Mouse (Mus musculus): ENCODE measurements around the gene Upb1. TPM values are rescaled to one million over a fixed set of nuclear protein-coding genes. Genes with fewer than 3 reads are reported as not detected.

The Upb1 gene
- polyA plus RNA-seq, 1 experiment from 2014 or later = 0.62 TPM

DNA sequence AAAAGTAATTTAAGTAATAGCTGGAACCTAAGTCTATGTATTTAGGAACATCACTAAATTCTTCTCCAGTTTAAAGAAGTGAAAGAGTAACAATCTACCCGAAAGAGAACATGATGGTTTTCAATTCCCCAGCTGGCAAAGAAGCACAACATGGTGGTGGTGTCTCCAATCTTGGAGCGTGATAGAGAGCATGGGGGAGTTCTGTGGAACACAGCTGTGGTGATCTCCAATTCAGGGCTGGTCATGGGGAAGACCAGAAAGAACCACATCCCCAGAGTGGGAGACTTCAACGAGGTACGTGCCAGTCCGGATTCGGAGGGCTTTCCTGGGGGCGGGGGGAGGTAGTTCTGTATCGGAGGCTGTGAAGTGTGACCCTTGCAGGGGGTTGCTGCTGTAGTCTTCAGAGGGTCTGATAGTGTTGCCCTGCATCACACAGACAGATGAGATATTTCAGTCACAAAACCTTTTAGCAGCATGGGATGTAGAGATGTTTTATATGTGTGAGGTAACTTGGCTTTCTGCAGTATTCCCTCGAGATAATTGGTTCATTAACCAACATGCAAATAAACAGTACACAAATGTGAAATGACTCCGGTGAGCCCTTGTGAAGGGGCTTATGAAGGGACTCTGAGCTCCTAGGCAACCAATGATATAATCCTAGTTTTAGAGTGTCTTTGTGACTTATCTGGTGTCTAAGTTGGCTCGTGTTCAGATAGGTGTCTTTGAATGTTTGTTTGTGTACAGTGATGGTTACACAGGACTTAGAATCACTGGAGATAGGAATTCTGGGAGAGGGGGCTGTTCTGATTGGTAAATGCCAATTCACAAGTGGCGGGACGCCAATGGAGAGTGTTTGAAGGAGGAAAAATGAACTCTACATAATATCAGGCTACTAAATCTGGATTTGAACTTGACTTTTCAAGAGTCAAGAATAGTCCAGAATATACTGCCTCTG lies 27.4 kb downstream of the Upb1 start:
- no peak for ATAC-seq (replicated peaks; ENCODE audit: insufficient number of reproducible peaks, insufficient read depth, low FRiP score, low read depth)
- no peak overlapping the region for H3K4me2 ChIP-seq
- H3K9me3 ChIP-seq (replicated peaks) = no peaks in the 10 kb centered on the region
- no peaks in the 10 kb centered on the region for H3K27me3 ChIP-seq
- 0 out of 2 replicates have a peak, but pooled peaks cover 2% of the 10 kb centered on the region for H3K4me1 ChIP-seq (replicated peaks)
- H3K36me3 ChIP-seq = no peaks in the 10 kb centered on the region
- no peak overlapping the region for H3K27ac ChIP-seq
- WGBS = 76% methylated on average over 13 of the region's 13 CpGs
- H3K4me3 ChIP-seq = no peak overlapping the region
- no peak overlapping the region for H3K9ac ChIP-seq

DNA sequence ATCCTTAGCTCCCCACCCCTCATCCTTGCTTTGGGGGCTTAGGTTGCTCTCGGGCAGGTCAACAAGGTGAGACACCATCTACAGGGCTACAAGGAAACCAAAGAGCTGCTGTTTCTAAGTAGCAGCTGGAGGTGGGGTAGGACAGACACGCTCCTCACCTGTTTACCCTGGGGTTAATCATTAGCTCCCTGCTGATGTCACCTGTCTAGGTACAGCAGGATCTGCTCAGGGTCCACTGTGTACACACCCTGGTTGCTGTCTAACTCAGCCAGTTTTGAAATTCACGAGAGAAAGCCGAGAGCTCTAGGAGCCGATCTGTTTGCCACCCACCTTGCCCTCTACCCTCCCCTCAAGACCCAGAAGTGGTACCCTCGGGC lies 28.1 kb downstream of the Upb1 start:
- H3K27me3 ChIP-seq = no peaks in the 10 kb centered on the region
- no peaks in the 10 kb centered on the region for H3K9me3 ChIP-seq (replicated peaks)
- H3K27ac ChIP-seq = no peak overlapping the region
- H3K4me2 ChIP-seq = no peak overlapping the region
- 79% methylated on average over 6 of the region's 6 CpGs for WGBS
- no peak overlapping the region for H3K4me3 ChIP-seq
- H3K36me3 ChIP-seq = no peaks in the 10 kb centered on the region
- no peak overlapping the region for H3K9ac ChIP-seq
- H3K4me1 ChIP-seq (replicated peaks) = 0 out of 2 replicates have a peak, but pooled peaks cover 2% of the 10 kb centered on the region
- no peak for ATAC-seq (replicated peaks; ENCODE audit: insufficient number of reproducible peaks, insufficient read depth, low FRiP score, low read depth)

GRCm38 (mm10) chr10:75429522-75430146 lies 28.7 kb downstream of the Upb1 start:
- H3K4me3 ChIP-seq = no peak overlapping the region
- H3K36me3 ChIP-seq = no peaks in the 10 kb centered on the region
- H3K27ac ChIP-seq = no peak overlapping the region
- H3K9ac ChIP-seq = no peak overlapping the region
- H3K9me3 ChIP-seq (replicated peaks) = no peaks in the 10 kb centered on the region
- 81% methylated on average over 7 of the region's 7 CpGs for WGBS
- no peaks in the 10 kb centered on the region for H3K27me3 ChIP-seq
- H3K4me2 ChIP-seq = no peak overlapping the region
- no peaks in the 10 kb centered on the region for H3K4me1 ChIP-seq (replicated peaks)
- no peak for ATAC-seq (replicated peaks; ENCODE audit: insufficient number of reproducible peaks, insufficient read depth, low FRiP score, low read depth)

DNA sequence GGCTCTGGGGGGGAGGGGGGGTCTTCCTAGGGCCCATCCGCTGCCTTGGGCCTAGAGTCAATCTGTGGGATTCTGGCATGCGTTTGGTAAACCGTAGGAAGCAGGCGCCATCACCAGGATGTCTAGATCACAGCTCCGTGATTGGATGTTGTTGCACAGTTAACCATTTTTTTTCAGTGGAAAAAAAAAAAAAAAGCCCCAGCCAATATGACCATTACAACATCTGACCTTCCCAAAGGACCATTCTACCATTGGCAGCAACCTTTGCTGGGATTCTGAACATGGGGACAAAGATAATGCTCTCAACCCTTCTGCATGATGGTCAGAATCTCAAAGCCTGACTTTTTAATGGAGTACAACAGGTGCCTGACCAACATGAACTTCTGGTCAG lies 29.2 kb downstream of the Upb1 start:
- H3K27ac ChIP-seq = no peak overlapping the region
- WGBS = 89% methylated on average over 5 of the region's 5 CpGs
- H3K9me3 ChIP-seq (replicated peaks) = no peaks in the 10 kb centered on the region
- no peaks in the 10 kb centered on the region for H3K27me3 ChIP-seq
- no peaks in the 10 kb centered on the region for H3K36me3 ChIP-seq
- H3K4me1 ChIP-seq (replicated peaks) = no peaks in the 10 kb centered on the region
- ATAC-seq (replicated peaks; ENCODE audit: insufficient number of reproducible peaks, insufficient read depth, low FRiP score, low read depth) = no peak
- no peak overlapping the region for H3K4me3 ChIP-seq
- no peak overlapping the region for H3K9ac ChIP-seq
- H3K4me2 ChIP-seq = no peak overlapping the region

- Histone ChIP-seq H3K4me2 (no peak overlapping the region), H3K9me3 (replicated peaks) (no peaks in the 10 kb centered on the region), H3K27me3 (no peaks in the 10 kb centered on the region), H3K4me1 (replicated peaks) (no peaks in the 10 kb centered on the region), H3K36me3 (no peaks in the 10 kb centered on the region), H3K4me3 (no peak overlapping the region), H3K9ac (no peak overlapping the region), H3K27ac (no peak overlapping the region)
- ATAC-seq (replicated peaks; ENCODE audit: insufficient number of reproducible peaks, insufficient read depth, low FRiP score, low read depth) = no peak
- WGBS = 89% methylated on average over 6 of the region's 6 CpGs
Measured at GRCm38 (mm10) chr10:75430633-75431032, 29.7 kb downstream of the Upb1 start.

- H3K9ac ChIP-seq = no peak overlapping the region
- no peaks in the 10 kb centered on the region for H3K9me3 ChIP-seq (replicated peaks)
- no peak for ATAC-seq (replicated peaks; ENCODE audit: insufficient number of reproducible peaks, insufficient read depth, low FRiP score, low read depth)
- H3K27me3 ChIP-seq = no peaks in the 10 kb centered on the region
- peaks cover 19% of the 10 kb centered on the region for H3K4me1 ChIP-seq (replicated peaks)
- no peak overlapping the region for H3K4me3 ChIP-seq
- no peak overlapping the region for H3K4me2 ChIP-seq
- 14% methylated on average over 3 of the region's 3 CpGs for WGBS
- no peaks in the 10 kb centered on the region for H3K36me3 ChIP-seq
- no peak overlapping the region for H3K27ac ChIP-seq
Measured at GRCm38 (mm10) chr10:75436604-75437217, 35.8 kb downstream of the Upb1 start.

GRCm38 (mm10) chr10:75437284-75437683 lies 36.4 kb downstream of the Upb1 start:
- no peak overlapping the region for H3K4me2 ChIP-seq
- no peaks in the 10 kb centered on the region for H3K9me3 ChIP-seq (replicated peaks)
- no peak overlapping the region for H3K4me3 ChIP-seq
- no peaks in the 10 kb centered on the region for H3K36me3 ChIP-seq
- whole genome bisulfite sequencing = 95% methylated on average over 1 of the region's 1 CpGs
- H3K4me1 ChIP-seq (replicated peaks) = peaks cover 24% of the 10 kb centered on the region
- no peak overlapping the region for H3K27ac ChIP-seq
- no peak for ATAC-seq (replicated peaks; ENCODE audit: insufficient number of reproducible peaks, insufficient read depth, low FRiP score, low read depth)
- H3K9ac ChIP-seq = no peak overlapping the region
- H3K27me3 ChIP-seq = no peaks in the 10 kb centered on the region

DNA sequence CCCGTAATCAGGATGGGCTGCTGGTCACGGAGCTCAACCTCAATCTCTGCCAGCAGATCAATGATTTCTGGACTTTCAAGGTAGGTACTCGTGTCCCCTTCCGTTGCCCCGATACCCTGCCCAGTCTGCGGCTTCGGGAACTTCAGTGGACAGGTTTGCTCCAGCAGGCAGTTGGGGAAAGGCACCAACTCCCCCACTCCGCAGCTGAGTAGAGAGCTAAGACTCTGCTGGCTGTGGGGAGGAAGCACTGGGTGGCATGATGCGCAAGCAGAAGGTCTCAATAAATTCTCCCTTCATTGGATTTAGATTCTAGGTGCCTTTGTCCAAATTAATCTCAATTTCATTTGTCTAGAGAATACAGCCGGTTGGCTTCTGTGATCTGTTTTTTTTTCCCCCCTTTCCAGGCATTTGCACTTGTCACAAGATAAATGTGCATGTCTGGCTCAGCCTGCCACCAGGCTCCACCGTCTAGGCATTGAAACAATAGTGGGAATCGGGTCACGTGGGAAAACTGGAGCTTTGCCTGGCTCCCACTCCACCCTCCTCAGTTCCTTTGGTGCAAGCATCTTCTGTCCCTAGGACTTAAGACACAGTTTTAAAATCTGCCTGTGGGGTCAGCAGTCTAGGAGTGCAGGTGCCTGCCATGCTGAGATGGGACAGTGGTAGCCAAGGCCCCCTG lies 37.4 kb downstream of the Upb1 start:
- Histone ChIP-seq H3K9ac (no peak overlapping the region), H3K4me3 (no peak overlapping the region), H3K27me3 (no peaks in the 10 kb centered on the region), H3K27ac (peak overlapping the region; percentile 58), H3K4me1 (replicated peaks) (peaks cover 27% of the 10 kb centered on the region), H3K36me3 (no peaks in the 10 kb centered on the region), H3K9me3 (replicated peaks) (no peaks in the 10 kb centered on the region), H3K4me2 (no peak overlapping the region)
- WGBS = 60% methylated on average over 13 of the region's 13 CpGs
- peak; percentile 68; the same call in 1 of the 2 replicates for ATAC-seq (replicated peaks; ENCODE audit: insufficient number of reproducible peaks, insufficient read depth, low FRiP score, low read depth)

DNA sequence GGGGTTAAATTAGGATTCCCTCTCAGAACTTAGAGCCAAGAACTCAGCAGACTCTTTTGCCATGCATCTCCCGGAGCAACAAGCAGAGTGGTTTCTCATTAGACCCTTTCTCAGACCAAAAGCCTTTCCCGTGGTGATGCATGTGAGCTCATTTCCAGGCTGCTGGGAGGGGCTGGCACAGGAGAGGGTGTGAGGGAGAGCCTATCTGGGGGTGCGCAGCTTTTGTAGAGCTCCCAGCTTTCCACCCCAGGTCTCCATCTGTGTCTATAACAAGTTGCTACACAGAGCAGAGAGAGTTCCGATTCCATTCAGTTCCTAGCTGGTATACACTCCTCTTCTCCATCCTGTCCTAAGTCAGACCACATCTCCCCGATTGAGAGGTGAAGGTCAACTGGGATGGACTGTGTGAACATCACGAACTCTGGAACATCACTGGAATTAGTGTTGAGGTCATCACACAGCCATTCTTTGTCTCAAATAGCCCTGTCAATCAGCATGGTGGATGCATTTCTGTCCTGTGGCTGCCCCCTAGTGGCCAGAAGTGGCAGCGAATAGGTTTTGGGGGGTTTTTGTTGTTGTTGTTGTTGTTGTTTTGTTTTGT lies 38.4 kb downstream of the Upb1 start:
- Histone ChIP-seq H3K4me1 (replicated peaks) (peaks cover 31% of the 10 kb centered on the region), H3K27ac (peak overlapping the region; percentile 59), H3K36me3 (no peaks in the 10 kb centered on the region), H3K9ac (no peak overlapping the region), H3K27me3 (no peaks in the 10 kb centered on the region), H3K9me3 (replicated peaks) (no peaks in the 10 kb centered on the region), H3K4me2 (no peak overlapping the region), H3K4me3 (no peak overlapping the region)
- 33% methylated on average over 7 of the region's 7 CpGs for WGBS
- peak; percentile 30; the same call in 1 of the 2 replicates for ATAC-seq (replicated peaks; ENCODE audit: insufficient number of reproducible peaks, insufficient read depth, low FRiP score, low read depth)

DNA sequence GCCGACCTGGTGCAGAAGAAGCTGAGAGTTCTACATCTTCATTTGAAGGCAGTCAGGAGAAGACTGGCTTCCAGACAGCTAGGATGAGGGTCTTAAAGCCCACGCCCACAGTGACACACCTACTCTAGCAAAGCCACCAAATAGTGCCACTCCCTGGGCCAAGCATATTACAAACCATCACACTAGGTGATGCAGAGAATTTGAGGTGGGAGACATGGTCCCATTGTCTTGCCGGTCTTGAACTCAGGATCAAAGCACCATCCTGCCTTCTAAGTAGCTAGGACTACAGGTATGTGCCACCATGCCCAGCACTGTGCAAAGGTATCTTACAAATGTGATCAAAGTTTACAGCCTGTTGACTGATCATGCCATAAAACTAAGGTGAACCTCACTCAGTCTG lies 39.8 kb downstream of the Upb1 start:
- Histone ChIP-seq H3K9ac (no peak overlapping the region), H3K27ac (no peak overlapping the region), H3K4me1 (replicated peaks) (peaks cover 44% of the 10 kb centered on the region), H3K36me3 (no peaks in the 10 kb centered on the region), H3K4me3 (no peak overlapping the region), H3K9me3 (replicated peaks) (no peaks in the 10 kb centered on the region), H3K27me3 (no peaks in the 10 kb centered on the region), H3K4me2 (no peak overlapping the region)
- no peak for ATAC-seq (replicated peaks; ENCODE audit: insufficient number of reproducible peaks, insufficient read depth, low FRiP score, low read depth)
- WGBS = 83% methylated on average over 3 of the region's 3 CpGs

DNA sequence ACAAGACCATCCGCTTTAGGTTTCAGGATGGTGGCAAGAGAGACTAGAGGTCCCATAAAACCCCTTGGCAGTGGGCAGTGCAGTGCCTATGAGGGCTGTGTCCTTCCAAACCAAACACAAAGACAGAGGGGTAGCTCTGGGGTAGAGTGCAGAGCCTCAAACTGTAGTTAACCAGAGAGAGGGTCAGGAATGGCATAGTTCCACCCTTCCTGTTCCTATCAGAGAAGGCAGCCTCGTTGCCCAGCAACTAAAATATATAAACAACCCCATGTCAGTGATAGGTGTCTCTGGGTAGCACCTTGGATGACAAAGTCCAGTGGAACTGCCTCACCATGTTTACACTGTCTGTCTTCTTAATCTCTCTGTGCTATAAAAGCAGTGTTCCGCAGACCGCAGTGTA lies 40.9 kb downstream of the Upb1 start:
- Histone ChIP-seq H3K27me3 (no peaks in the 10 kb centered on the region), H3K27ac (0 out of 2 replicates have a peak overlapping the region, but pooled peaks have one; percentile 32), H3K9ac (no peak overlapping the region), H3K4me3 (no peak overlapping the region), H3K4me2 (no peak overlapping the region), H3K9me3 (replicated peaks) (no peaks in the 10 kb centered on the region), H3K36me3 (no peaks in the 10 kb centered on the region), H3K4me1 (replicated peaks) (peaks cover 44% of the 10 kb centered on the region)
- WGBS = 42% methylated on average over 4 of the region's 4 CpGs
- no peak for ATAC-seq (replicated peaks; ENCODE audit: insufficient number of reproducible peaks, insufficient read depth, low FRiP score, low read depth)

All from heart, embryonic 15.5 days (tissue).